Mouse (Mus musculus): Measurements from ENCODE around the gene Lag3. TPM values are rescaled to one million over a fixed set of nuclear protein-coding genes. Genes with fewer than 3 reads are reported as not detected.

Gene Lag3
- polyA plus RNA-seq, 1 experiment from 2014 or later: 2.3 TPM

DNA sequence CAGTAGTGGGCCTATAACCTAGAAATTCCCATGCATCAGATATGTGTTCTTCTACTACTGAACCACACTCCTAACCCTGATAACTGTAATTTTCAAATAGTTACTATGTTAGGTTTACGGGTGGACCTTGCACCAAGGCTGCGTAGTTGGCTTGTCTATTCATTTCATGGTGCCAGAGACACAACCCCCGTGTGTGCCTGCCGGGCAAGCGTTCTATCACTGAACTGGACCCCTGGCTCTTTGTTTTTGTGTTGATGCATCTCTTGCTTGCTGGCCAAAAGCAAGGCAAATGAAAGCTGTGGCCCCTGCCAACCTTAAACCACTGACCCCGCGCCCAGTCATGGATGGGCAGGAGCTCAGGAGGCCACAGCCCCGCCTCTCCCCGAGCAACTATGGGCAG is 29.7 kb downstream of the Lag3 start:
- Histone ChIP-seq H3K9me3 (ENCODE audit: low read length) (no peaks in the 10 kb centered on the region), H3K36me3 (ENCODE audit: insufficient read depth, low read length) (no peaks in the 10 kb centered on the region), H3K4me1 (ENCODE audit: insufficient read depth, low read depth, low read length) (no peaks in the 10 kb centered on the region), H3K27ac (ENCODE audit: low read length) (no peak overlapping the region), H3K27me3 (replicated peaks; ENCODE audit: insufficient read depth, low read length) (no peaks in the 10 kb centered on the region), H3K4me3 (ENCODE audit: low read depth, low read length) (no peak overlapping the region), H3K4me2 (replicated peaks; ENCODE audit: low read depth, low read length) (no peak overlapping the region), H3K9ac (replicated peaks; ENCODE audit: low read depth) (no peak overlapping the region)
- no peak for TF ChIP-seq CTCF (IDR thresholded peaks at IDR 0.05)
- TF ChIP-seq EP300 (IDR thresholded peaks at IDR 0.05): no peak
- WGBS: 91% methylated on average over 9 of the region's 9 CpGs
- DNase-seq (ENCODE audit: low spot score) (no peak), ATAC-seq (no peak)

DNA sequence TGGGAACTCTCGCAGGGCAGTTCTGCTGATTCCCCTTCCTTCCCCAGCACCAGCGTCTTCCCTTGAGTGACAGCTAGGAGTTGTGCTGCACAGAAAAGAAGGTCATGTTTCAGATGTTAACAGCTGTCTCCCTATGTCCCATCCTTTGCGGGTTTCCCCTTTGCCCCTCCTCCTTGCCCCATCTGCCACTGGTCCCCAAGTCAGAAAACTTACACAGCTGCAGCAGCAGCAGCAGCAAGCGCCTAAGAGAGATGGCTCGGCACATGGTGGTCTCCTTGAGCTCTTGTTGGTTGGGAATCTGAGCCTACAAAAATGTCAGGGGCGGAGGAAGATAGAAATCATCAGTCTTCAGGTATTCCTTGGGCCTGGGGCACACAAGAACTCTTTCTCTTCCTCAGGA is 32.1 kb downstream of the Lag3 start:
- 50% methylated on average over 6 of the region's 6 CpGs for WGBS
- no peak for DNase-seq (ENCODE audit: low spot score)
- Histone ChIP-seq H3K4me1 (ENCODE audit: insufficient read depth, low read depth, low read length) (no peaks in the 10 kb centered on the region), H3K4me3 (ENCODE audit: low read depth, low read length) (no peak overlapping the region), H3K36me3 (ENCODE audit: insufficient read depth, low read length) (no peaks in the 10 kb centered on the region), H3K9me3 (ENCODE audit: low read length) (no peaks in the 10 kb centered on the region), H3K9ac (replicated peaks; ENCODE audit: low read depth) (no peak overlapping the region), H3K27ac (ENCODE audit: low read length) (no peak overlapping the region), H3K4me2 (replicated peaks; ENCODE audit: low read depth, low read length) (no peak overlapping the region), H3K27me3 (replicated peaks; ENCODE audit: insufficient read depth, low read length) (no peaks in the 10 kb centered on the region)
- TF ChIP-seq EP300 (IDR thresholded peaks at IDR 0.05) (no peak), CTCF (IDR thresholded peaks at IDR 0.05) (no peak)
- no peak for ATAC-seq

DNA sequence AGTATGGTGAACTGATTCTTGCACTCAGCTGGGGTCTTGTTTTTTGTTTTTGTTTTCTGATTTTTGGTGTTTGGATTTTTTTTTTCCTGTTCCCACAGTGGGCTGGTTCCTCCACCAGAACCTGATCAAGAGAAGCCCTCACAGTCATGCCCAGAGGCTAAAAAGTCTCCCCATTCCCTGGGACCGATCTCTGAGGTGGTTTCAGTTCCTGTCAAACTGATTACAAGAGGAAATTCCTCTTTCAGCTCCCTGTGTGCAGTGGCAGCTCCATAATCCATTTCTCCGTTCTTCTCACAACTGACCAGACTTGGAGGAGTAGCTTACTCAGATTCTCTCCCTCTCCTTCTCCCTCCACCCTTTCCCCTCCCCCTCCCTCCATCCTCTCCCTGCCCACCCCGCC is 37.2 kb downstream of the Lag3 start:
- Histone ChIP-seq H3K4me3 (ENCODE audit: low read depth, low read length) (no peak overlapping the region), H3K27ac (ENCODE audit: low read length) (no peak overlapping the region), H3K4me2 (replicated peaks; ENCODE audit: low read depth, low read length) (no peak overlapping the region), H3K4me1 (ENCODE audit: insufficient read depth, low read depth, low read length) (no peaks in the 10 kb centered on the region), H3K36me3 (ENCODE audit: insufficient read depth, low read length) (no peaks in the 10 kb centered on the region), H3K9ac (replicated peaks; ENCODE audit: low read depth) (no peak overlapping the region), H3K9me3 (ENCODE audit: low read length) (no peaks in the 10 kb centered on the region), H3K27me3 (replicated peaks; ENCODE audit: insufficient read depth, low read length) (no peaks in the 10 kb centered on the region)
- WGBS: 28% methylated on average over 2 of the region's 3 CpGs
- DNase-seq (ENCODE audit: low spot score) (no peak), ATAC-seq (no peak)
- TF ChIP-seq CTCF (IDR thresholded peaks at IDR 0.05): 0 out of 2 replicates have a peak, but pooled peaks have one; percentile 15
- no peak for TF ChIP-seq EP300 (IDR thresholded peaks at IDR 0.05)

DNA sequence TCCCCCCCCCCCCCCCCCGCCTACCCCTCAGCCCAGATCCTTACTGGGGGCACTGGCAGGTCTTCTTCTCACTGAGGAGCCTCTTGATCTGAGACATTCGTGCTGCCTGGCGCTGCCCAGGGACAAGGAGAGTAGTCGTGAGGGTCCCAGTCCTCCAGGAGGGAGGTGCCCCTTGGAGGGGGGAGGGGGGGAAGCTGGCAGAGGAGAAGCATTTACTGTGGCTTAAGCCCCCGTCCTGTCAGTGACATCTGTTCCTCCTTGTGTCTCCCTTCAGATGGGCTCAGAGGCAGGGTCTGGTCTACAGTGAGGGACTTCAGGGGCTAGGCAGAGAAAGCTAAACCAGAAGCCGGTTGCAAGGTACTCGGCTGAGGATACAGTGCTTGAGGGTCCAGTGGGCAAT is 44.9 kb downstream of the Lag3 start:
- DNase-seq (ENCODE audit: low spot score) (no peak), ATAC-seq (no peak)
- Histone ChIP-seq H3K9me3 (ENCODE audit: low read length) (no peaks in the 10 kb centered on the region), H3K4me3 (ENCODE audit: low read depth, low read length) (no peak overlapping the region), H3K4me1 (ENCODE audit: insufficient read depth, low read depth, low read length) (0 out of 2 replicates have a peak, but pooled peaks cover 3% of the 10 kb centered on the region), H3K27ac (ENCODE audit: low read length) (no peak overlapping the region), H3K36me3 (ENCODE audit: insufficient read depth, low read length) (no peaks in the 10 kb centered on the region), H3K9ac (replicated peaks; ENCODE audit: low read depth) (no peak overlapping the region), H3K4me2 (replicated peaks; ENCODE audit: low read depth, low read length) (no peak overlapping the region), H3K27me3 (replicated peaks; ENCODE audit: insufficient read depth, low read length) (peaks cover 12% of the 10 kb centered on the region; the same call in 1 of the 2 replicates)
- WGBS: 48% methylated on average over 6 of the region's 7 CpGs
- TF ChIP-seq EP300 (IDR thresholded peaks at IDR 0.05) (no peak), CTCF (IDR thresholded peaks at IDR 0.05) (no peak)

DNA sequence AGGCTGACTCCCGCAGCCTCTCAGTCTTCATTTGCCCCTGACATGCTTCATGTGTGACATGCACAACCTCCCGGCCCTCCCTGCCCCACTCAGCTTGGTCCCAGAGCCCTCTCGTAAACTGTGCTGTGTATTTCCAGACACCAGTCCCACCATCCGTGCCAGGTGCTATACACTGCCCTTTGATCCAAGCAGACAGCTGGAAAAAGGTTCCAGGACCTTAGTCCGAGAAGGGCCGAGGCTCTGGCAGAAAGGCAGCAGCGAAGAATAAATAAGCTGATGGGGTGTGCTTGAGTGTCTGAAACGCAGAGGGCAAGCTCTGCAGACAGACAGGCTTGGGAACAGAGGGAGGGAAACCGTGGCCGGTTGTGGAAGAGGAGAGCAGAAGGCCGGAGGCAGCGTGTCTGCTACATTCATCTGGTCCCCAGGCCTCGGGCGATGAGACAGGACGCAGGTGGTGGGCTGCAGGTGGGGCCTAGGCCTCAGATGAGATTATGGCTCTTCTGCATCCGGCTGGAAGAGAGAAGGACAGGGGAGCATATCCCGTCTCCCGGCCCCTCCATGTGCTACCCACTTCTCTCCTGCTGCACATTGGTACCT is 45.6 kb downstream of the Lag3 start:
- ATAC-seq: no peak
- Histone ChIP-seq H3K4me3 (ENCODE audit: low read depth, low read length) (no peak overlapping the region), H3K9me3 (ENCODE audit: low read length) (no peaks in the 10 kb centered on the region), H3K4me1 (ENCODE audit: insufficient read depth, low read depth, low read length) (0 out of 2 replicates have a peak, but pooled peaks cover 3% of the 10 kb centered on the region), H3K27ac (ENCODE audit: low read length) (no peak overlapping the region), H3K4me2 (replicated peaks; ENCODE audit: low read depth, low read length) (no peak overlapping the region), H3K27me3 (replicated peaks; ENCODE audit: insufficient read depth, low read length) (peaks cover 12% of the 10 kb centered on the region; the same call in 1 of the 2 replicates), H3K9ac (replicated peaks; ENCODE audit: low read depth) (no peak overlapping the region), H3K36me3 (ENCODE audit: insufficient read depth, low read length) (no peaks in the 10 kb centered on the region)
- WGBS: 43% methylated on average over 17 of the region's 18 CpGs
- TF ChIP-seq CTCF (IDR thresholded peaks at IDR 0.05) (no peak), EP300 (IDR thresholded peaks at IDR 0.05) (no peak)
- DNase-seq (ENCODE audit: low spot score): no peak

DNA sequence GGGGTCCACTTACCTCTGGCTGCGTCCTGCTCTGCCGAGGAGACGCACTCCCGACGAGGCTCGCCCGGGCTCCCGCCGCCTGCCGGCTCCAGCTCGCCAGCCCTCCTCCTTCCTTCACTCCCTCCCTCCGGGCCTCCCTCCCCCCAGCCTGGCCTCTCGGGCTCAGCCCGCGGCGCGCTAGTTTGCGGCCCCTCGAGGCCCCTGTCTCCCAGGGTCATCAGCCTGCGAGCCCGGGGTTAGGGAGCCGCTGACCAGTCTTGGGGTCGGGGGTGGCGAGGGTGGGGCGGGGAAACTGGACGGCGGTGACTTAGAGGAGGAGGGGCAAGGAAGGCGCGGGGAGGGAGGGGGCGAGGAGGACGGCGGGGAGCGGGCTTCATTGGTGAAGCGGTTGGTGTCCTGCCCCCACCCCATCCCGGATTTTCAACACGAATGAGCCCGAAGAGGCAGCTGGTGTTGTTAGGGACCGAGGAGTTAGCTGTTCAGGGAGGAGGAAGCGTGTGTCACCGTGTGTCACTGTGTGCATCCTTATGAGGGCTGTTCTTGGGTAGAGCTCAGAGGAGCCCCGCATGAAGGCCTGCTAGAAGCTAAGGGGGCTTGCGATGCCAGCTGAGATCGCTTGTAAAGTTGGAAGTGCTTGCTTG is 47.7 kb downstream of the Lag3 start, which contains the start of gene Gpr162:
Gpr162 (minus strand) TSS at position 326 of the 641 bp plus-strand sequence.
- TF ChIP-seq EP300 (IDR thresholded peaks at IDR 0.05) (no peak), CTCF (IDR thresholded peaks at IDR 0.05) (peak; percentile 30)
- 3% methylated on average over 34 of the region's 43 CpGs for WGBS
- Histone ChIP-seq H3K36me3 (ENCODE audit: insufficient read depth, low read length) (no peaks in the 10 kb centered on the region), H3K4me2 (replicated peaks; ENCODE audit: low read depth, low read length) (peak within 1 kb of the TSS; percentile 91), H3K9ac (replicated peaks; ENCODE audit: low read depth) (0 out of 2 replicates have a peak within 1 kb of the TSS, but pooled peaks have one; percentile 5), H3K9me3 (ENCODE audit: low read length) (no peaks in the 10 kb centered on the region), H3K4me3 (ENCODE audit: low read depth, low read length) (peak within 1 kb of the TSS; percentile 48), H3K4me1 (ENCODE audit: insufficient read depth, low read depth, low read length) (0 out of 2 replicates have a peak, but pooled peaks cover 3% of the 10 kb centered on the region), H3K27me3 (replicated peaks; ENCODE audit: insufficient read depth, low read length) (peaks cover 16% of the 10 kb centered on the region), H3K27ac (ENCODE audit: low read length) (no peak within 1 kb of the TSS)
- ATAC-seq (peak; percentile 76), DNase-seq (ENCODE audit: low spot score) (peak; percentile 75)

Data from lung, postnatal 0 days (tissue).